In genomic region chr7:117127728-117128127, GRCm38 (mm10) we compare ENCODE assay signal across 20 mouse cellular contexts.
DNase-seq lines count a peak whose midpoint lies in the region; ATAC-seq lines count a peak whose summit lies in the region.
"Had no signal": no experiment of that assay in that cellular context is flagged by ENCODE, and none has a peak within 500 bp of the region (broad histone marks: within the 10 kb centered on the region; RNA-seq: fewer than 3 reads in every experiment).

No protein-coding gene starts in this region.

- 80% methylated on average over 3 of the region's 3 CpGs for WGBS in midbrain, embryonic 13.5 days

- H3K4me1 ChIP-seq in midbrain, embryonic 13.5 days (replicated peaks): no peaks in the 10 kb centered on the region
- H3K4me1 ChIP-seq: heart, embryonic 10.5 days; hindbrain, embryonic 15.5 days; midbrain, embryonic 10.5 days; neural tube, embryonic 15.5 days had no signal

- H3K36me3 ChIP-seq in midbrain, embryonic 13.5 days: no peaks in the 10 kb centered on the region
- H3K36me3 ChIP-seq: heart, embryonic 10.5 days; hindbrain, embryonic 15.5 days; midbrain, embryonic 10.5 days; neural tube, embryonic 15.5 days had no signal

- H3K27me3 ChIP-seq in midbrain, embryonic 13.5 days: no peaks in the 10 kb centered on the region
- H3K27me3 ChIP-seq: hindbrain, embryonic 15.5 days; neural tube, embryonic 15.5 days had no signal

- H3K4me3 ChIP-seq in midbrain, embryonic 13.5 days (replicated peaks): no peak overlapping the region
- H3K4me3 ChIP-seq: heart, embryonic 10.5 days; hindbrain, embryonic 15.5 days; midbrain, embryonic 10.5 days; neural tube, embryonic 15.5 days had no signal

- H3K27ac ChIP-seq in midbrain, embryonic 13.5 days: no peak overlapping the region
- H3K27ac ChIP-seq: heart, embryonic 10.5 days; hindbrain, embryonic 15.5 days; midbrain, embryonic 10.5 days; neural tube, embryonic 15.5 days; stomach, postnatal 0 days had no signal

- peak; percentile 44 for ATAC-seq in granulocyte monocyte progenitor cell, adult 5-6 weeks (replicated peaks; ENCODE audit: poor library complexity, severe bottlenecking)
- no peak for ATAC-seq in midbrain, embryonic 13.5 days
- no peak for ATAC-seq in erythroid progenitor cell, adult 5-6 weeks (replicated peaks; ENCODE audit: low FRiP score, poor library complexity, severe bottlenecking)

- peak; percentile 58 for DNase-seq in CD4-positive, CD25-positive, alpha-beta regulatory T cell, adult 2 months (ENCODE audit: low read depth, low spot score)
- DNase-seq in spleen, adult 18-20 months: peak; percentile 25 to 53
- DNase-seq in thymus, postnatal 25 days: peak; percentile 29
- no peak for DNase-seq in kidney, adult 11 months
- no peak for DNase-seq in urinary bladder, postnatal 4 days (ENCODE audit: low spot score in 2 of 2)
- DNase-seq: adrenal gland, postnatal 25 days; cerebellum, adult 8-10 months; gastrocnemius, postnatal 25 days; heart, postnatal 10 days; kidney, adult 18-20 months; kidney, postnatal 25 days; lung, adult 18-20 months had no signal

- H3K9ac ChIP-seq in midbrain, embryonic 13.5 days (replicated peaks): no peak overlapping the region
- H3K9ac ChIP-seq: hindbrain, embryonic 15.5 days; neural tube, embryonic 15.5 days had no signal

- no peak overlapping the region for H3K4me2 ChIP-seq in midbrain, embryonic 13.5 days (replicated peaks)
- H3K4me2 ChIP-seq: hindbrain, embryonic 15.5 days; neural tube, embryonic 15.5 days had no signal

- no peaks in the 10 kb centered on the region for H3K9me3 ChIP-seq in midbrain, embryonic 13.5 days
- H3K9me3 ChIP-seq: heart, embryonic 10.5 days; hindbrain, embryonic 15.5 days; midbrain, embryonic 10.5 days; neural tube, embryonic 15.5 days had no signal

Comparison
In these comparisons a context has a peak if more than half of its experiments do, and no peak if none do; other contexts are left out.
1. DNase-seq: peak in CD4-positive, CD25-positive, alpha-beta regulatory T cell, adult 2 months (single experiment), spleen, adult 18-20 months (2 of 2) and thymus, postnatal 25 days (single experiment); none in kidney, adult 11 months (single experiment) and urinary bladder, postnatal 4 days (0 of 2).